8 mouse cellular contexts compared by ENCODE assay signal in the genomic region with DNA sequence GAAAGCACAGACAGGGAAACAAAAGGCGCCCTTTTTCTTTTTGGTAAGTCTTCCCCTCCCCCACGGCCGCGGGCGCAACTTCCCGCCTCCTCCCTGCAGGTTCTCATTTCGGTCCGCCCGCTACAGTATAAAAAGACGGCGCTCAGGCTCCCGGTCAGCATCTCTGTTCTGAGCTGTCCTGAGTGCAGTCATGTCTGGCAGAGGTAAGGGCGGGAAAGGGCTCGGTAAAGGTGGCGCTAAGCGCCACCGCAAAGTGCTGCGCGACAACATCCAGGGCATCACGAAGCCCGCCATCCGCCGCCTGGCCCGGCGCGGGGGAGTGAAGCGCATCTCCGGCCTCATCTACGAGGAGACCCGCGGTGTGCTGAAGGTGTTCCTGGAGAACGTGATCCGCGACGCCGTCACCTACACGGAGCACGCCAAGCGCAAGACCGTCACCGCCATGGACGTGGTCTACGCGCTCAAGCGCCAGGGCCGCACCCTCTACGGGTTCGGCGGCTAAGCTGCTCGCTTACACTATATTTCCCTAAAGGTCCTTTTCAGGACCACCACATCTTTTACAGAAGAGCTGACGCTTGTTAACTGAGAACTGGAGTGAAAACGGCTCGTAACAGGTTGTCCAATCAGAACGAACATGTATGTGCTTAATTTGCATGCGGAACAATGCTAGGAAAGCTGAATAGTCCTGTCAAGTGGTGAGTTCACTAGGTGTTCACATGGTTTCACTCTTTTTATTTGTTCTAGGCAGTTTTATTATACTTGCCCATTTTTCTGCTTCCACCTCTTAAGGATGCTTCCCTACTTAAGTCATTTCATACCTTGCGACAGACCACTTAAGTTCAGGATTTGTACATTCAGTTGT. TPM values are rescaled to one million over a fixed set of nuclear protein-coding genes. Genes with fewer than 3 reads are reported as not detected.
A peak's percentile ranks its signal among the peaks of the same experiment; 100 is the strongest.
DNase-seq lines count a peak whose midpoint lies in the region; TF ChIP-seq lines count a peak whose summit lies in the region.
"Not testable (repeated sequence)": the region's sequence is repeated elsewhere in the genome, so short reads cannot be mapped to it uniquely, and the experiment has no call there.

Gene Hist1h4j, plus strand, starts transcription at position 159 of the 862 bp plus-strand sequence.

- H3K4me3 ChIP-seq in gastrocnemius, adult 2 months: peak within 1 kb of the TSS; percentile 74
- peak within 1 kb of the TSS; percentile 88 for H3K4me3 ChIP-seq in megakaryocyte, embryonic 14.5 days (replicated peaks)

- intact Hi-C loops in gastrocnemius, adult 2 months (cut with DNase I): loop anchor here (1.0 to 2.0 kb wide), 2 partner anchors 16 to 21 kb away; partner anchors contain the start of gene Hist1h4k
- intact Hi-C loops in left cerebral cortex, postnatal 10 days (cut with DNase I): loop anchor here (2.0 kb wide), 1 partner anchor 20 kb away; no protein-coding TSS in a partner anchor

- TF ChIP-seq CTCF in gastrocnemius, adult 2 months (IDR thresholded peaks at IDR 0.05): not testable (repeated sequence)

- H3K9me3 ChIP-seq in megakaryocyte, embryonic 14.5 days: not testable (repeated sequence)

- peak; percentile 94 for DNase-seq in ZHBTc4 (ENCODE audit: low read depth, low spot score)
- DNase-seq in cerebellum, postnatal 4 days (ENCODE audit: low spot score in 2 of 2): peak; percentile 61 to 79
- DNase-seq in gastrocnemius, adult 2 months: peak; percentile 60
- peak; percentile 92 for DNase-seq in hindlimb bud, embryonic 11.5 days (ENCODE audit: extremely low spot score, low read depth, low spot score)
- DNase-seq in left cerebral cortex, postnatal 10 days (ENCODE audit: extremely low spot score in 1 of 2, low spot score in 2 of 2): peak; percentile 77 to 86
- DNase-seq in right cerebral cortex, postnatal 10 days (ENCODE audit: low spot score in 2 of 2): peak; percentile 86 to 87
- DNase-seq in urinary bladder, postnatal 25 days (ENCODE audit: low spot score): peak; percentile 62

- H3K27me3 ChIP-seq in megakaryocyte, embryonic 14.5 days (replicated peaks): not testable (repeated sequence)

- H3K36me3 ChIP-seq in megakaryocyte, embryonic 14.5 days (replicated peaks; ENCODE audit: low read length): not testable (repeated sequence)

- H3K27ac ChIP-seq in gastrocnemius, adult 2 months: peak within 1 kb of the TSS; percentile 74

- peaks cover 48% of the 10 kb centered on the region for H3K4me1 ChIP-seq in megakaryocyte, embryonic 14.5 days

RNA-seq across cellular contexts. Expression of gene Hist1h4j, which starts in this region (rescaled TPM):
- 1 to 10 TPM in 1 of 2 experiments, under 1 TPM in 1; 0.42 to 1.1 TPM for total RNA-seq in gastrocnemius, adult 2 months (2021)
- 10 to 100 TPM; 13.5 to 16.2 TPM for total RNA-seq in left cerebral cortex, postnatal 10 days (2021)
- 5.0 and 5.5 TPM in 2 replicates for polyA plus RNA-seq in megakaryocyte, embryonic 14.5 days (2012; ENCODE audit: insufficient read depth, low replicate concordance)

Comparison
In these comparisons a context has a peak if more than half of its experiments do, and no peak if none do; other contexts are left out.
1. Peak in every context shown above with its lines: DNase-seq, H3K4me3 ChIP-seq and H3K27ac ChIP-seq.
2. RNA of gene Hist1h4j (total RNA-seq): 13.5 to 16.2 TPM in left cerebral cortex, postnatal 10 days; 0.42 to 1.1 TPM in gastrocnemius, adult 2 months; every median in the first group is over 4 times any median in the second.